ENCODE assay signal across 9 mouse cellular contexts in genomic region chr5:113887132-113887531, GRCm38 (mm10). TPM values are rescaled to one million over a fixed set of nuclear protein-coding genes. Genes with fewer than 3 reads are reported as not detected.
DNase-seq lines count a peak whose midpoint lies in the region; ATAC-seq and TF ChIP-seq lines count a peak whose summit lies in the region.
"Had no signal": no experiment of that assay in that cellular context is flagged by ENCODE, and none has a peak within 500 bp of the region (broad histone marks: within the 10 kb centered on the region; RNA-seq: fewer than 3 reads in every experiment).

No protein-coding gene starts in this region.

- no peak for ATAC-seq in kidney, embryonic 14.5 days (ENCODE audit: low FRiP score, low TSS enrichment)
- ATAC-seq: forebrain, embryonic 16.5 days had no signal

- no peak overlapping the region for H3K9ac ChIP-seq in kidney, embryonic 14.5 days (ENCODE audit: low read depth, low read length)

- no peaks in the 10 kb centered on the region for H3K9me3 ChIP-seq in kidney, embryonic 14.5 days (ENCODE audit: control insufficient read depth, low read length)

- no peaks in the 10 kb centered on the region for H3K27me3 ChIP-seq in kidney, embryonic 14.5 days (ENCODE audit: control insufficient read depth, insufficient read depth, low read length)

- no peaks in the 10 kb centered on the region for H3K36me3 ChIP-seq in kidney, embryonic 14.5 days (ENCODE audit: control insufficient read depth, insufficient read depth, low read length)

- no peak overlapping the region for H3K4me3 ChIP-seq in kidney, embryonic 14.5 days (ENCODE audit: low read length)
- no peak overlapping the region for H3K4me3 ChIP-seq in gastrocnemius, adult 2 months

- H3K27ac ChIP-seq in kidney, embryonic 14.5 days (ENCODE audit: low read depth, low read length), result no peak overlapping the region
- H3K27ac ChIP-seq in gastrocnemius, adult 2 months, result peak overlapping the region; percentile 80; the same call in 1 of the 2 replicates

- WGBS in kidney, embryonic 14.5 days, result 30% methylated on average over 11 of the region's 11 CpGs

- intact Hi-C loops in gastrocnemius, adult 2 months (cut with DNase I), result no loop called here

- H3K4me1 ChIP-seq in kidney, embryonic 14.5 days (ENCODE audit: control insufficient read depth, insufficient read depth, low read length), result peaks cover 51% of the 10 kb centered on the region

- H3K4me2 ChIP-seq in kidney, embryonic 14.5 days (replicated peaks; ENCODE audit: low read depth, low read length), result no peak overlapping the region

- no peak for TF ChIP-seq CTCF in gastrocnemius, adult 2 months (IDR thresholded peaks at IDR 0.05)

- DNase-seq in kidney, adult 11 months, result peak; percentile 89
- peak; percentile 82 for DNase-seq in gastrocnemius, adult 2 months
- peak; percentile 90 for DNase-seq in kidney, adult 8-10 months
- peak; percentile 58 to 76 for DNase-seq in lung, postnatal 4 days
- DNase-seq in left cerebral cortex, adult 18-20 months (ENCODE audit: low spot score in 2 of 2), result no peak
- no peak for DNase-seq in cerebellum, adult 8-10 months
- DNase-seq in frontal cortex, adult 2 months (ENCODE audit: extremely low spot score in 1 of 2, low spot score in 1 of 2), result no peak

RNA-seq across cellular contexts. Expression of gene Coro1c, which starts 21.4 kb away (rescaled TPM):
- 42.1 and 108 TPM in 2 replicates for polyA plus RNA-seq in kidney, embryonic 14.5 days (2014; fragmentation: Nextera tagmentation; extraction: Ambion mirVana)
- 10 to 100 TPM in 1 of 2 experiments, 1 to 10 TPM in 1; 7.8 to 11.8 TPM for total RNA-seq in gastrocnemius, adult 2 months (2021)
- total RNA-seq in left cerebral cortex, adult 18-20 months (2021), result 10 to 100 TPM; 86.7 to 88.5 TPM
- polyA plus RNA-seq in frontal cortex, adult 2 months (2012; rRNA removed), result 74.9 and 84.3 TPM in 2 replicates

RNA-seq across cellular contexts. Expression of gene Selplg, which starts 54.7 kb away (rescaled TPM):
- polyA plus RNA-seq in kidney, embryonic 14.5 days (2014; fragmentation: Nextera tagmentation; extraction: Ambion mirVana), result 1.2 and 1.4 TPM in 2 replicates
- 1 to 10 TPM in 1 of 2 experiments, under 1 TPM in 1; 0.89 to 1.3 TPM for total RNA-seq in gastrocnemius, adult 2 months (2021)
- total RNA-seq in left cerebral cortex, adult 18-20 months (2021), result 10 to 100 TPM; 26.3 to 27.5 TPM
- polyA plus RNA-seq in frontal cortex, adult 2 months (2012; rRNA removed), result 34.0 and 40.3 TPM in 2 replicates

Comparison
In these comparisons a context has a peak if more than half of its experiments do, and no peak if none do; other contexts are left out.
1. DNase-seq: peak in kidney, adult 11 months (single experiment), gastrocnemius, adult 2 months (single experiment), kidney, adult 8-10 months (2 of 2) and lung, postnatal 4 days (2 of 2); none in left cerebral cortex, adult 18-20 months (0 of 2), cerebellum, adult 8-10 months (single experiment) and frontal cortex, adult 2 months (0 of 2).
2. RNA of gene Coro1c, which starts 21.4 kb away (total RNA-seq): 86.7 to 88.5 TPM in left cerebral cortex, adult 18-20 months; 7.8 to 11.8 TPM in gastrocnemius, adult 2 months; every median in the first group is over 4 times any median in the second.
3. RNA of gene Selplg, which starts 54.7 kb away (total RNA-seq): 26.3 to 27.5 TPM in left cerebral cortex, adult 18-20 months; 0.89 to 1.3 TPM in gastrocnemius, adult 2 months; every median in the first group is over 10 times any median in the second.